Mouse (Mus musculus): Measurements from ENCODE around the gene Mapkapk2.

GRCm38 (mm10) chr1:131083122-131083521 is 14.5 kb downstream of the Mapkapk2 start:
- no peak for TF ChIP-seq GATA1 (IDR thresholded peaks at IDR 0.05; ENCODE audit: low read length)
- TF ChIP-seq TAL1 (IDR thresholded peaks at IDR 0.05; ENCODE audit: low read length), result no peak
